Mouse (Mus musculus) kidney, embryonic 16.5 days (tissue): Measurements from ENCODE around the gene Cpa5. TPM values are rescaled to one million over a fixed set of nuclear protein-coding genes. Genes with fewer than 3 reads are reported as not detected.

Source experiments
- ATAC-seq: fragments of 200-750 bp; cut with Nextera tagmentation; 2 replicates; pipeline ENCODE4 v1.8.0; 2017; ENCODE audit warnings: moderate TSS enrichment; ENCODE audit not compliant: low FRiP score, low TSS enrichment
- H3K27ac ChIP-seq: fragments of 300-500 bp; sonication (generic); 2 replicates; pipeline ENCODE4 v1.5.1; 2014; ENCODE audit warnings: low read length
- H3K27me3 ChIP-seq: fragments of 300-500 bp; sonication (generic); 2 replicates; pipeline ENCODE4 v1.6.1; 2014; ENCODE audit warnings: low read length, control low read depth, mixed read lengths; ENCODE audit not compliant: insufficient read depth
- H3K36me3 ChIP-seq: fragments of 300-500 bp; sonication (generic); 2 replicates; pipeline ENCODE4 v1.6.1; 2014; ENCODE audit warnings: low read length, control low read depth, mixed read lengths; ENCODE audit not compliant: insufficient read depth
- H3K4me1 ChIP-seq: fragments of 300-500 bp; sonication (generic); 2 replicates; pipeline ENCODE4 v1.6.1; 2014; ENCODE audit warnings: low read length, control low read depth, mixed read lengths; ENCODE audit not compliant: insufficient read depth
- H3K4me2 ChIP-seq: fragments of 300-500 bp; sonication (generic); replicated peaks from 2 replicates; pipeline ENCODE4 v1.6.1; 2014; ENCODE audit warnings: low read depth, low read length
- H3K4me3 ChIP-seq: fragments of 300-500 bp; sonication (generic); 2 replicates; pipeline ENCODE4 v1.5.1; 2014; ENCODE audit warnings: mild to moderate bottlenecking, low read length
- H3K9ac ChIP-seq: fragments of 300-500 bp; sonication (generic); replicated peaks from 2 replicates; pipeline ENCODE4 v1.6.1; 2014; ENCODE audit warnings: low read length
- H3K9me3 ChIP-seq: fragments of 300-500 bp; sonication (generic); 2 replicates; pipeline ENCODE4 v1.6.1; 2016; ENCODE audit warnings: low read length, control low read depth
- WGBS: fragments of 180-500 bp; shearing (Covaris S2); extraction: QIAGEN DNeasy Blood & Tissue Kit; methylation state at CpG from one replicate; pipeline ENCODE4 v1.1.7; 2014; 5-methylcytosine and 5-hydroxymethylcytosine counted together
- polyA plus RNA-seq: library from polyadenylated mRNA; unstranded; fragments of >200 nt; fragmentation: Nextera tagmentation; extraction: Ambion mirVana; gene quantifications from 2 replicates; pipeline ENCODE4 v1.2.1, GENCODE M21; 2015

Gene Cpa5
- polyA plus RNA-seq, 1 experiment from 2014 or later: 0.66 TPM

DNA sequence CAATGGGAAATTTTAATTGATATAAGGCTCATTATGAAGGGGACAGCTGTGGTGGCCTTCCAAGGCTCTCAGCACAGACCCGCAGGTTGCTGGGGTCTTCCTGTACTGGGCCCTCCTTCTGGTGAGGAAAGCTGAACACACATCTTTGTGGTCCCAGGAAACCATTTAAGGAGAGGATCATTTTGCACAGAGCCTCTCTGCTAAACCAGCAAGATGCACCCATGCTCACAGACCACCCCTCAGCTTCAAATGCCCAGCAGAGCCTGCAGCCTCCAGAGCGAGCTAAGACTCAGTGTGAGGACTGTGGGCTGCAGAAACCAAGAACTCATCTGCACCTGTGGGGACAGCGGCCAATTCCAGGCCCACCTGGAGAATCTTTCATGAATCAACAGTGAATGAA is 44.1 kb downstream of the Cpa5 start:
- no peak overlapping the region for H3K4me3 ChIP-seq
- no peaks in the 10 kb centered on the region for H3K27me3 ChIP-seq
- no peaks in the 10 kb centered on the region for H3K36me3 ChIP-seq
- H3K4me1 ChIP-seq: peaks cover 48% of the 10 kb centered on the region
- ATAC-seq: no peak
- H3K9me3 ChIP-seq: no peaks in the 10 kb centered on the region
- 74% methylated on average over 3 of the region's 3 CpGs for WGBS
- H3K9ac ChIP-seq: peak overlapping the region; percentile 9; the same call in 1 of the 2 replicates
- peak overlapping the region; percentile 87 for H3K27ac ChIP-seq
- H3K4me2 ChIP-seq: no peak overlapping the region

DNA sequence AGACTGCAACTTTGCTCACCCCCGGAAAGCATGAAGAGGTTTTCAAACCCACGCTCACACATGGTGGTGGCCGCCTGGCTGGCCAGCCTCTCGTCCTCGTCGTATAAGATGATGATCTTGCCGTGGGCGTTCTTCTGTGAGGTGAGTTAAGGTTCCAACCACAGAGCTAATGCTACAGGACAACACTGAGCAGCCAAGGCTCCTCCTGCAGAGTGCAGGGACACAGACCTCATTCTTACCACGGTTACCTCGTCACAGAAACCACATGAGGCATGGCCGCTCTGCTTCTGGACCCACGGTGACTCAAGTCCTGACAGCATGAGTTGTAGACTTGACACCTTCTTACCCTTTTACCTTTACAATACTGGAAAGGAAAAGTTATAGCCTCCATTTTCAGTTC is 46.5 kb downstream of the Cpa5 start:
- H3K9ac ChIP-seq: no peak overlapping the region
- H3K4me3 ChIP-seq: no peak overlapping the region
- H3K4me1 ChIP-seq: peaks cover 47% of the 10 kb centered on the region
- H3K27me3 ChIP-seq: no peaks in the 10 kb centered on the region
- peak overlapping the region; percentile 87 for H3K27ac ChIP-seq
- 84% methylated on average over 12 of the region's 12 CpGs for WGBS
- no peak overlapping the region for H3K4me2 ChIP-seq
- H3K36me3 ChIP-seq: no peaks in the 10 kb centered on the region; the same call in 1 of the 2 replicates
- no peaks in the 10 kb centered on the region for H3K9me3 ChIP-seq
- no peak for ATAC-seq

DNA sequence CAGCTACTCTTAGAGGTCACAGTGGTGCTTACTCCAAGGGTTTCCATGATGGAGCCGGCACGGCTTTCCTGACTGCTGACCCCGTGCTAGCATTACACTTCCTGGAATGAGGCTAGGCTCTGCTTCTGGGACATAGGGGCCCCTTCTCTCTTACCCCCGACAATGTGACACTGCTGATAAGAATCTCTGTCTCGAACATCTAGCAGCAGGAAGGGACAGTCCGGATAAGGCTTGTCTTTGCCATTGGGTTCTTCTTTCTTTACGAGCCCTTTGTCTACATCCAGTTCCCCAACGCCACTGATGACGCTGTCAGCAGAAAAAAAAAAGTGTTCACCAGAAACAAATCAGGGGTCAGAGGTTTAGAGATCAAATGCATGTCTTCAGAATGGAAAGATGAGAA is 47.8 kb downstream of the Cpa5 start:
- Histone ChIP-seq H3K27me3 (no peaks in the 10 kb centered on the region), H3K27ac (peak overlapping the region; percentile 14; the same call in 1 of the 2 replicates), H3K9me3 (no peaks in the 10 kb centered on the region), H3K4me3 (no peak overlapping the region), H3K36me3 (no peaks in the 10 kb centered on the region; the same call in 1 of the 2 replicates), H3K4me1 (peaks cover 34% of the 10 kb centered on the region), H3K9ac (no peak overlapping the region), H3K4me2 (no peak overlapping the region)
- 64% methylated on average over 9 of the region's 9 CpGs for WGBS
- ATAC-seq: no peak

DNA sequence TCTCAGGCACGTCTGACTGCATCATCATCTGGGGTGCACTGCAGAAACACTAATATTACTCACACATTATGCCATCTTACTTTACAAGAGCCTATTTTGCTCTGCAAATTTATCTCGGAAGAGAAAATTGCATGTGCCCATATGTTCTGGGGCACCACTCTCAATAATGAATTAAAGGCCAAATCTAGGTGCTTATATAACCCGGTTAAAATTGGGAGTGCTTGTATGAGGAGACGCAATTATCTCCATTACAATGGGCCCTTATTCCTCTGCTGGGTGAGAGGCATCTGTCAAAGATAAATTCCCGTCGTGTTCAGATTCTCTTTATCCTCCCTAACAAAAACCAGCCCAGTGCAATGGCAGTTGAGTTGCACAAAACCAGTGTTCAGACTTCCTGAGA is 54.0 kb downstream of the Cpa5 start:
- 72% methylated on average over 6 of the region's 6 CpGs for WGBS
- H3K4me2 ChIP-seq: no peak overlapping the region

DNA sequence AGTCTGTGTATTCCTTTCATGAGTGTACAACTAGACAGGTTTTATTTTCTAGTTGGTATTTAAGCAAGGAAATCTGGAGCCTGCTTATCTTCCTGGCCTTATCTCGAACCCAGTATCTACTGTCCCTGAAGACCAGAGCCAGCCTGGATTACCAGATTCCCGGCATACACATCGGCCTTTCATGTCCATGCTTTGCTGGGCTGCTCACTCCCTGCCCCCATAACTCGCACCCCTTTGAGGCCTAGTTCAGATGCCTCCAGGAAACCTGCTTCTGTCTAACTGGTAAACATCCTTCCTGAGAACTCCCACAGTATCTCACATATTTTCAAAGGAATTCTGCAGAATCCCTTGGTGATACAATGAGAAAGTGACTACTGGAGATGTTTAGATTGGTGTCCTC is 54.5 kb downstream of the Cpa5 start:
- WGBS: 53% methylated on average over 4 of the region's 4 CpGs
- no peak overlapping the region for H3K4me2 ChIP-seq
- no peak overlapping the region for H3K9ac ChIP-seq
- no peaks in the 10 kb centered on the region for H3K9me3 ChIP-seq
- H3K36me3 ChIP-seq: no peaks in the 10 kb centered on the region; the same call in 1 of the 2 replicates
- ATAC-seq: no peak
- no peaks in the 10 kb centered on the region for H3K27me3 ChIP-seq
- H3K4me1 ChIP-seq: peaks cover 8% of the 10 kb centered on the region; the same call in 1 of the 2 replicates
- peak overlapping the region; percentile 71 for H3K27ac ChIP-seq
- no peak overlapping the region for H3K4me3 ChIP-seq

More for the DNA sequence above, 54.0 kb downstream of the Cpa5 start:
- H3K4me3 ChIP-seq: no peak overlapping the region
- H3K27ac ChIP-seq: peak overlapping the region; percentile 71
- H3K36me3 ChIP-seq: no peaks in the 10 kb centered on the region; the same call in 1 of the 2 replicates
- H3K27me3 ChIP-seq: no peaks in the 10 kb centered on the region
- no peaks in the 10 kb centered on the region for H3K9me3 ChIP-seq
- ATAC-seq: no peak
- H3K4me1 ChIP-seq: peaks cover 8% of the 10 kb centered on the region; the same call in 1 of the 2 replicates
- H3K9ac ChIP-seq: no peak overlapping the region

DNA sequence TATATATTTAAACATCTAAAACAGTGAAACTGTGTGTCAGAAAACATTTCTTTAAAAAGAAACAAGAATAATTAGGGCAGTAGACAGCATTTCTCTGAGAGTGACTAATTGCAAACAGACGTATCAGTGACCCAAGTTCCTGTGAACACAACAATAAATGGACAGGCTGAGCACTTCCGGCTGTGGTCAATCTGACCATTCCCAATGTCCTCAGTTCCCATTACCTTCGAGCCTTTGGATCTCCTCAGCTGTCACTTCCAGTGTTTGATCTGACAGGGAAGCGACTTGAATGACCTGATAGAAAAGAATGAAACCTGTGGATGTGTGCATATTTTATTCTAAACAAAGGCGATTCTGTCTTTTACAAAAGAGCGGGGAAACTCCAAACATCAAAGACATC is 55.2 kb downstream of the Cpa5 start:
- 46% methylated on average over 6 of the region's 6 CpGs for WGBS
- Histone ChIP-seq H3K9ac (no peak overlapping the region), H3K27me3 (no peaks in the 10 kb centered on the region), H3K36me3 (no peaks in the 10 kb centered on the region), H3K4me1 (peaks cover 8% of the 10 kb centered on the region; the same call in 1 of the 2 replicates), H3K4me2 (no peak overlapping the region), H3K27ac (peak overlapping the region; percentile 71; the same call in 1 of the 2 replicates), H3K9me3 (no peaks in the 10 kb centered on the region), H3K4me3 (no peak overlapping the region)
- no peak for ATAC-seq

DNA sequence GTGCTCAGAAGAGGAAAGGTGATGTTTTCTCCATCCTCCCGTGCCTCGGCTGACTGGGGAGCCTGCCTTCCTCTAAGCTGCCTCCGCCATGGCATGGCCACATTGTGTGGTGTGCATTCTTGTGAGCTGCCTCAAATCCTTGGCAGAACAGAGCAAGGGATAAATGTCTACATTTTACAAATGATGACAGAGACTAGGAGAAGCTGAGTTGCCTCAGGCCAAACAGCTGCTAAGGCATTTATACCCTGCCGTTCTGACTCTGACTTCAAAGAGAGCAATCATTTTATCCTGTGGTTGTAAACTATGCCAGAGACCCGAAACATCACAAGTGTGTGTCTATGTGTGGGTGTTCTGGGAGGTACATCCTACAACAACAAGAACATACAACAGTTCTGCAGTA is 56.8 kb downstream of the Cpa5 start:
- ATAC-seq: no peak
- 40% methylated on average over 5 of the region's 5 CpGs for WGBS
- H3K4me3 ChIP-seq: no peak overlapping the region
- no peaks in the 10 kb centered on the region for H3K27me3 ChIP-seq
- H3K4me1 ChIP-seq: peaks cover 16% of the 10 kb centered on the region; the same call in 1 of the 2 replicates
- no peak overlapping the region for H3K4me2 ChIP-seq
- H3K27ac ChIP-seq: no peak overlapping the region
- H3K9ac ChIP-seq: no peak overlapping the region
- H3K36me3 ChIP-seq: no peaks in the 10 kb centered on the region
- no peaks in the 10 kb centered on the region for H3K9me3 ChIP-seq

DNA sequence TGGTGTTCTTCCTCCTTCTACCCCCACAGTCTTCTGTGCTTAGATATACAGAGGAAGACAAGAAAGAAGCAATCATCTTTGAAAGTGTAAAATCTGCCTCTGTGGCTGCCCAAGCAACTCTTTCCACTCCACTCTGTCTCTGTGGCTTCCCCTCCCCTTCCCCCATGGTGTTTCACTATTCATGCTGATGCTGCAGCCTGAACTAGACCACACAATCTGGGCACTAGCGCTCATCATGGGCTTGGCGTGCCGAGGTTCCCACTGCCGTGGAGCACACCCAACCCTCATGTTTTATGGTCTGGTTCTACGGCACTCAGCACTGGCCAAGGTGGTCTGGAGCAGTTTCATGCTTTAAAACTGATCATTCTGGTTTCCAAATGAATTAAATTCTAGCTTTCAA is 60.9 kb downstream of the Cpa5 start:
- no peak overlapping the region for H3K4me3 ChIP-seq
- no peaks in the 10 kb centered on the region for H3K36me3 ChIP-seq
- no peak for ATAC-seq
- H3K4me1 ChIP-seq: peaks cover 39% of the 10 kb centered on the region
- no peaks in the 10 kb centered on the region for H3K9me3 ChIP-seq
- no peak overlapping the region for H3K4me2 ChIP-seq
- no peak overlapping the region for H3K27ac ChIP-seq
- 74% methylated on average over 5 of the region's 5 CpGs for WGBS
- no peak overlapping the region for H3K9ac ChIP-seq
- H3K27me3 ChIP-seq: no peaks in the 10 kb centered on the region

DNA sequence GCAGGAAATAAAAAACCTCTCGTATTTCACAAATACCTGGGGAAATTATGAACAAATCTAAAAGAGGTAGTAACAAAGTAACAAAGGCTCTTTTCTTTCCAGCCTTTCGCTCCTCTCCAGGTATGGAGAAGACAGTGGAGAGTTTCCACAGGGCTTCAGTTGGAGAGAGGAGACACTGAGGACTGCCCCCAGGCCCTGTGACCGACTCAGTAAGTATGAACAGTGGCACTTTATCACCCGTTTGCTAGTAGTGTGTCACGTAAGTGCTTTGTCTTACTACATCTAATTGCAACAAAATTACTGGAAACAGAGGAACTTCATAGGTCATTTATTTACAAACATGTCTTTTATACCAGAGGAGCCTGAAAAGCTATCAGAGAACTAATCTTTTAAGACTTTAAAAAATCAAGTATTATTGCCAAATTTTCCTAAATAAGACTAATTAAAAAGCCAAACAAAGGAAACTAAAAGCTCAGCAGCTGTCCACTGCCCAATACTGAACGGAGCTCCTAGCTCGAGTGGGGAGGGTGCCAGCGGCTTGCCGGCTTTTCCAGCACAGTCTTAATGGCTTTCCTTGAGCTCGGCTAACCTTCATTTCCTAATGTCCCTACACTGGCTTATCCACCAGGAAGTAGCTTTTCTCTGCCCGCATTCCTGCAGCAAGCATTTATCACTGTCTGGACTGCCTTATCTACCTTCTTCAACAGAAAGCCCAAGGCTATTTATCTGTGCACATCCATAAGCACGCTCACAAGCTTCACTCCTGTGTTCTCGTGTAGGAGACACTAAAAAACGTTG is 63.2 kb downstream of the Cpa5 start:
- no peaks in the 10 kb centered on the region for H3K27me3 ChIP-seq
- H3K4me1 ChIP-seq: peaks cover 43% of the 10 kb centered on the region
- 19% methylated on average over 14 of the region's 14 CpGs for WGBS
- no peaks in the 10 kb centered on the region for H3K9me3 ChIP-seq
- peak overlapping the region; percentile 40 for H3K4me2 ChIP-seq
- 0 out of 2 replicates have a peak, but pooled peaks cover 2% of the 10 kb centered on the region for H3K36me3 ChIP-seq
- H3K4me3 ChIP-seq: no peak overlapping the region; the same call in 1 of the 2 replicates
- ATAC-seq: peak; percentile 61
- H3K27ac ChIP-seq: peak overlapping the region; percentile 97
- peak overlapping the region; percentile 54 for H3K9ac ChIP-seq

DNA sequence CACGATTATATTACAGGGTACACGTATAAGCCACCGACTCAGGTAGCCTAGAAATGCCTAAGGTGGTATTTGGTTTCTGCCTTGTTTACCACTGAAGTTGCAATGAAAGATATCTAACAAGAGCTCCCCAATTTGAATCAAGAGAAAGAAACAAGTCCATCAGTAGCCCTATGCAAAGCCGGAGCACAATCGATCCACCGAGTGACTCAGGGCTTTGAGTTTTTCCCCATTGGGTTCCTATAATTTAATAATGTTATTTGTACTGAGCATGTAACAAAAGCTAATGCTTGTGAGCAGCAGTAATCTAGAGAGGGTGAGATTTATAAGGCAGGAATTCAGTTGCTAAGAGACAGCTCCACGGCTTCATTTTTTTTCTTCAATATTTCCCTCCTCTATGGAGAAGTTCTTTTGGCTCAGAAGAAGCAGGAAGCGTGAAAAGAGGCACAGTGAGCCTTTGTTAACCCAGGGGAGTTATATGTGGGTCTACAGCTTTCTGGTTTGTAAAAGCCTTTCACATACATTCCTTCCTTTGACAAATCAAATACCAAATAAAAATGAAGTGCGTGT is 64.0 kb downstream of the Cpa5 start:
- Histone ChIP-seq H3K27ac (peak overlapping the region; percentile 97), H3K9ac (peak overlapping the region; percentile 46; the same call in 1 of the 2 replicates), H3K9me3 (no peaks in the 10 kb centered on the region), H3K4me1 (peaks cover 50% of the 10 kb centered on the region), H3K4me2 (peak overlapping the region; percentile 40; the same call in 1 of the 2 replicates), H3K4me3 (no peak overlapping the region), H3K27me3 (no peaks in the 10 kb centered on the region), H3K36me3 (0 out of 2 replicates have a peak, but pooled peaks cover 2% of the 10 kb centered on the region)
- peak; percentile 59 for ATAC-seq
- 42% methylated on average over 9 of the region's 9 CpGs for WGBS
